Mouse (Mus musculus) common myeloid progenitor, adult 5-6 weeks (primary cell): Measurements from ENCODE around the gene Batf2. TPM values are rescaled to one million over a fixed set of nuclear protein-coding genes. Genes with fewer than 3 reads are reported as not detected.

Experiments
- ATAC-seq: replicated peaks from 2 replicates; pipeline ENCODE4 v1.8.0; 2016; ENCODE audit warnings: low read depth, mild to moderate bottlenecking, moderate TSS enrichment, inconsistent platforms; ENCODE audit not compliant: poor library complexity, severe bottlenecking
- total RNA-seq: library from RNA; stranded (forward); fragments of 200-1000, 187-1606 nt; gene quantifications from 2 replicates; pipeline ENCODE4 v1.2.3, GENCODE M21; 2017

Batf2 gene
- total RNA-seq, 1 experiment from 2014 or later, result 0.78 TPM

- no peak for ATAC-seq
These were observed 75.4 kb downstream of the Batf2 start for GRCm38 (mm10) chr19:6216046-6216705.

GRCm38 (mm10) chr19:6218606-6219005 is 77.8 kb downstream of the Batf2 start:
- ATAC-seq, result no peak

Other genes starting within 250 kb of the Batf2 start
- gene Tigd3, start 246.8 kb upstream of the Batf2 start, total RNA-seq, result 0.34 and 2.8 TPM in 2 replicates
- gene Dpf2, start 228.0 kb upstream of the Batf2 start, total RNA-seq, result 87.4 and 131 TPM in 2 replicates
- gene Cdc42ep2, start 216.2 kb upstream of the Batf2 start, total RNA-seq, result not detected in 2 replicates
- 61.2 and 63.5 TPM in 2 replicates for gene Pola2, start 176.8 kb upstream of the Batf2 start, total RNA-seq
- not detected in 2 replicates for gene Slc22a20, start 154.8 kb upstream of the Batf2 start, total RNA-seq
- gene Capn1, start 125.1 kb upstream of the Batf2 start, total RNA-seq, result 29.9 and 37.2 TPM in 2 replicates
- 5.9 and 6.5 TPM in 2 replicates for gene Syvn1, start 94.4 kb upstream of the Batf2 start, total RNA-seq
- gene Mrpl49, start 83.2 kb upstream of the Batf2 start, total RNA-seq, result 25.8 and 35.8 TPM in 2 replicates
- 1,809 and 1,850 TPM in 2 replicates for gene Fau, start 83.1 kb upstream of the Batf2 start, total RNA-seq
- 10.3 and 11.6 TPM in 2 replicates for gene Znhit2, start 79.8 kb upstream of the Batf2 start, total RNA-seq
- 4.9 and 5.9 TPM in 2 replicates for gene Tm7sf2, start 72.6 kb upstream of the Batf2 start, total RNA-seq
- gene Vps51, start 63.8 kb upstream of the Batf2 start, total RNA-seq, result 43.1 and 54.1 TPM in 2 replicates
- gene Tmem262, start 61.0 kb upstream of the Batf2 start, total RNA-seq, result not detected in 2 replicates
- not detected in 2 replicates for gene Gm28374, start 58.7 kb upstream of the Batf2 start, total RNA-seq
- 25.2 and 34.0 TPM in 2 replicates for gene Zfpl1, start 56.0 kb upstream of the Batf2 start, total RNA-seq
- 25.8 and 26.2 TPM in 2 replicates for gene Cdca5, start 56.0 kb upstream of the Batf2 start, total RNA-seq
- gene AC131692.1, start 46.6 kb upstream of the Batf2 start, total RNA-seq, result 0.46 TPM in 1 of 2 replicates, not detected in the other
- gene Naaladl1, start 35.2 kb upstream of the Batf2 start, total RNA-seq, result not detected in 2 replicates
- gene Sac3d1, start 22.3 kb upstream of the Batf2 start, total RNA-seq, result 4.9 and 8.2 TPM in 2 replicates
- 11.3 and 17.0 TPM in 2 replicates for gene Snx15, start 12.7 kb upstream of the Batf2 start, total RNA-seq
- 27.6 and 36.5 TPM in 2 replicates for gene Arl2, start 565 bp downstream of the Batf2 start, total RNA-seq
- not detected in 2 replicates for gene Majin, start 43.4 kb downstream of the Batf2 start, total RNA-seq
- 0.14 TPM in 1 of 2 replicates, not detected in the other for gene Gpha2, start 85.4 kb downstream of the Batf2 start, total RNA-seq
- gene Ppp2r5b, start 94.9 kb downstream of the Batf2 start, total RNA-seq, result 2.6 and 4.2 TPM in 2 replicates
- 10.7 and 12.6 TPM in 2 replicates for gene Atg2a, start 100.7 kb downstream of the Batf2 start, total RNA-seq
- 15.6 and 16.8 TPM in 2 replicates for gene Ehd1, start 135.7 kb downstream of the Batf2 start, total RNA-seq
- 2.6 and 2.9 TPM in 2 replicates for gene Cdc42bpg, start 165.5 kb downstream of the Batf2 start, total RNA-seq
- gene Men1, start 194.0 kb downstream of the Batf2 start, total RNA-seq, result 19.2 and 30.8 TPM in 2 replicates
- gene Map4k2, start 200.2 kb downstream of the Batf2 start, total RNA-seq, result 18.7 and 46.1 TPM in 2 replicates
- gene Sf1, start 222.7 kb downstream of the Batf2 start, total RNA-seq, result 221 and 258 TPM in 2 replicates
- 0.10 and 0.87 TPM in 2 replicates for gene Pygm, start 243.4 kb downstream of the Batf2 start, total RNA-seq